Mouse (Mus musculus) midbrain, embryonic 10.5 days (tissue): Measurements from ENCODE around the gene Lama2. TPM values are rescaled to one million over a fixed set of nuclear protein-coding genes. Genes with fewer than 3 reads are reported as not detected.
"Not testable (repeated sequence)": the region's sequence is repeated elsewhere in the genome, so short reads cannot be mapped to it uniquely, and the experiment has no call there.

Experiments used
- DNase-seq: peaks from one replicate; pipeline ENCODE4 v3.0.0-alpha.2; 2017; ENCODE audit warnings: low spot score
- H3K27ac ChIP-seq: fragments of 300-500 bp; sonication (generic); replicated peaks from 2 replicates; pipeline ENCODE4 v1.5.1; 2016; ENCODE audit warnings: mild to moderate bottlenecking
- H3K27me3 ChIP-seq: fragments of 300-500 bp; sonication (generic); 2 replicates; pipeline ENCODE4 v1.6.1; 2016; ENCODE audit warnings: low read depth, mild to moderate bottlenecking; ENCODE audit not compliant: poor library complexity, severe bottlenecking
- H3K36me3 ChIP-seq: fragments of 300-500 bp; sonication (generic); 2 replicates; pipeline ENCODE4 v1.6.1; 2016; ENCODE audit warnings: mild to moderate bottlenecking, moderate library complexity
- H3K4me1 ChIP-seq: fragments of 300-500 bp; sonication (generic); 2 replicates; pipeline ENCODE4 v1.6.1; 2016
- H3K4me3 ChIP-seq: fragments of 300-500 bp; sonication (generic); 2 replicates; pipeline ENCODE4 v1.5.1; 2016; ENCODE audit warnings: mild to moderate bottlenecking, moderate library complexity
- H3K9me3 ChIP-seq: fragments of 300-500 bp; sonication (generic); replicated peaks from 2 replicates; pipeline ENCODE4 v1.6.1; 2016; ENCODE audit warnings: mild to moderate bottlenecking
- WGBS: fragments of 180-500 bp; shearing (Covaris S2); methylation state at CpG from one replicate; pipeline ENCODE4 v1.1.7; 2016; 5-methylcytosine and 5-hydroxymethylcytosine counted together
- polyA plus RNA-seq: library from polyadenylated mRNA; unstranded; fragments of >200 nt; fragmentation: Nextera tagmentation; extraction: Ambion mirVana; gene quantifications from 2 replicates; pipeline ENCODE4 v1.2.1, GENCODE M21; 2016

The Lama2 gene
- polyA plus RNA-seq, 1 experiment from 2014 or later = 3.3 TPM

GRCm38 (mm10) chr10:26982621-26983020 is 636.9 kb downstream of the Lama2 start:
- WGBS = 79% methylated on average over 2 of the region's 2 CpGs
- DNase-seq = no peak

DNA sequence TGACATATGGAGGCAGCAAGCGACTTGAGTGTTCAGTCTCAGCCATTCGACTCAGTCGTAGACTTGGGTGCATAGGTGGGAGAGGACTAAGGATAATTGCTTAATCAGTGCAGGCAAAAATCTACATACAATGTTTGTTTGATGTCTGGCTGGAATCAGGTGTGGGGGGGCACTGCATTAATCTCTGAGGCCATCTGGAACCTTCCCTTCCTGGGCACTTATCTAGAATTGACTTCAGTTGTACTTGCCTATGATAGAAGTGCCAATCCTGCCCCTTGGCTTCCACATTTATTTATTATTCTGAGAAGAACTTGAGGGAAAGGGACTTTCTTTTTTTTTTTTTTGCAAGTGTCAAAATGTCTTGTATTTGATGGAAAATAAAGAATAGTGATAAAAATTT is 644.2 kb downstream of the Lama2 start:
- Histone ChIP-seq H3K36me3 (no peaks in the 10 kb centered on the region), H3K27ac (no peak overlapping the region), H3K4me3 (no peak overlapping the region), H3K27me3 (no peaks in the 10 kb centered on the region), H3K9me3 (no peaks in the 10 kb centered on the region), H3K4me1 (no peaks in the 10 kb centered on the region)
- WGBS = 94% methylated on average over 3 of the region's 3 CpGs
- no peak for DNase-seq

More at GRCm38 (mm10) chr10:26982621-26983020, 636.9 kb downstream of the Lama2 start:
- no peak overlapping the region for H3K4me3 ChIP-seq
- no peaks in the 10 kb centered on the region for H3K27me3 ChIP-seq
- no peaks in the 10 kb centered on the region for H3K4me1 ChIP-seq
- H3K36me3 ChIP-seq = no peaks in the 10 kb centered on the region
- no peak overlapping the region for H3K27ac ChIP-seq
- H3K9me3 ChIP-seq = no peaks in the 10 kb centered on the region

DNA sequence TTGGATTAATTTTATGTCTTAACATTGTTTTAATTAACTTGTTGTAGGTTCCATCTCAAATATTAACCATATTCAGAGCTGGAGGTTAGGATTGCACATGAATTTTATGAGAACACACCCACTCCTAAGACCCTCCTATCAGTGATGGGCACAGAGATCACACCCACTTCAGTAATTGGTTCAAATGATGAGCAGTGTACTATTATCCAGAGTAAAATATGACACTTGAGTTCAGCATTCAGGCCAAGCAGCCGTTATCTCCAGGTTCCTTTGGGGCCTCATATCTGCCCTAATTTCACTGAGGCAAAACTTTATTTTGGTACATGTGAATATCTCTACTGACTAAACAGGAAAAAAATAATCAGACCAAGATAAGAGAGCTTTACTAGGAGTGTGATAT is 645.3 kb downstream of the Lama2 start:
- Histone ChIP-seq H3K36me3 (no peaks in the 10 kb centered on the region), H3K9me3 (no peaks in the 10 kb centered on the region), H3K27ac (no peak overlapping the region), H3K4me1 (no peaks in the 10 kb centered on the region), H3K27me3 (no peaks in the 10 kb centered on the region), H3K4me3 (no peak overlapping the region)
- DNase-seq = no peak
- 86% methylated on average over 1 of the region's 1 CpGs for WGBS

DNA sequence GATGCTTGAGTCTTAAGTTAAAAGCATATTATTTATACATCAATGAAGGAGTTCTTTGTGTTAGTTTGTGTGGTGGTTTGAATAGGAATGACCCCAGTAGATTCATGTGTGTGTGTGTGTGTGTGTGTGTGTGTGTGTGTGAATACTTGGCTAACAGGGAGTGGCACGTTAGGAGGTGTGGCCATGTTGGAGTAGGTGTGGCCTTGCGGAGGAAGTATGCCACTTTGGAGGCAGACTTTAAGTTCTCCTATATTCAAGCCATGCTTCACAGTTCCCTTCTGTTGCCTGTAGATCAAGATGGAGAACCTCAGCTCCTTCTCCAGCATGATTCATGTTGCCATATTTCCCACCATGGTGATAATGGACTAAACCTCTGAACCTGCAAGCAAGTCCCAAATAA is 646.0 kb downstream of the Lama2 start:
- no peak overlapping the region for H3K4me3 ChIP-seq
- 72% methylated on average over 2 of the region's 2 CpGs for WGBS
- H3K36me3 ChIP-seq = no peaks in the 10 kb centered on the region
- no peaks in the 10 kb centered on the region for H3K27me3 ChIP-seq
- no peak overlapping the region for H3K27ac ChIP-seq
- H3K4me1 ChIP-seq = no peaks in the 10 kb centered on the region
- no peak for DNase-seq
- H3K9me3 ChIP-seq = no peaks in the 10 kb centered on the region

GRCm38 (mm10) chr10:26958513-26958912 is 661.0 kb downstream of the Lama2 start:
- Histone ChIP-seq H3K9me3 (no peaks in the 10 kb centered on the region), H3K4me3 (no peak overlapping the region), H3K27me3 (no peaks in the 10 kb centered on the region), H3K4me1 (no peaks in the 10 kb centered on the region), H3K36me3 (no peaks in the 10 kb centered on the region), H3K27ac (no peak overlapping the region)
- WGBS = 76% methylated on average over 3 of the region's 3 CpGs
- no peak for DNase-seq

DNA sequence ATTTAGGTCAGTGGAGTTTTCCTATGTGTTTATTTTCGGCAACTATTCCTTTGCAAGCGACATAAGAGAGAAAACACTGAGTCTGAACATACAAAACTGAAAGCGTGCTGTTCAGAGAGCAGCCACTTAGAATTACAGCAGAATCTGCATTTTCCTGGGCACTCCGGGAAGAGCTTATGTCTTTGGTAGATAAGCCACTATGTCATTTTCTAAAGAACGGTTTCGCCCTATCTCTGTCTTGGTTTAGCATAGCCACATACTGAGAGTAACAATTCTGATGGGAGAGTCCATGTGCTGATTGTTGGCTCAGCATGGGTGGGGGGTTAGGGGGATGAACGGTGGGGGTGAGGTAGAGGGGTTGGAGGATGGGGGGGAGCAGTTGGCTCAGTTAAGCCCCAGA is 669.1 kb downstream of the Lama2 start:
- no peak for DNase-seq
- no peaks in the 10 kb centered on the region for H3K4me1 ChIP-seq
- no peaks in the 10 kb centered on the region for H3K9me3 ChIP-seq
- no peak overlapping the region for H3K4me3 ChIP-seq
- no peaks in the 10 kb centered on the region for H3K27me3 ChIP-seq
- H3K36me3 ChIP-seq = no peaks in the 10 kb centered on the region
- WGBS = 79% methylated on average over 7 of the region's 7 CpGs
- no peak overlapping the region for H3K27ac ChIP-seq

- 69% methylated on average over 8 of the region's 8 CpGs for WGBS
- Histone ChIP-seq H3K4me1 (no peaks in the 10 kb centered on the region), H3K4me3 (no peak overlapping the region)
Measured at GRCm38 (mm10) chr10:26949667-26950066, 669.9 kb downstream of the Lama2 start.

GRCm38 (mm10) chr10:26948331-26948730 is 671.2 kb downstream of the Lama2 start:
- 79% methylated on average over 2 of the region's 2 CpGs for WGBS
- H3K4me1 ChIP-seq = no peaks in the 10 kb centered on the region
- no peaks in the 10 kb centered on the region for H3K36me3 ChIP-seq
- H3K4me3 ChIP-seq = no peak overlapping the region
- no peak for DNase-seq
- H3K9me3 ChIP-seq = no peaks in the 10 kb centered on the region
- H3K27me3 ChIP-seq = no peaks in the 10 kb centered on the region
- no peak overlapping the region for H3K27ac ChIP-seq

More at GRCm38 (mm10) chr10:26949667-26950066, 669.9 kb downstream of the Lama2 start:
- H3K27me3 ChIP-seq = no peaks in the 10 kb centered on the region
- no peak overlapping the region for H3K27ac ChIP-seq
- no peak for DNase-seq
- no peaks in the 10 kb centered on the region for H3K36me3 ChIP-seq
- H3K9me3 ChIP-seq = no peaks in the 10 kb centered on the region

DNA sequence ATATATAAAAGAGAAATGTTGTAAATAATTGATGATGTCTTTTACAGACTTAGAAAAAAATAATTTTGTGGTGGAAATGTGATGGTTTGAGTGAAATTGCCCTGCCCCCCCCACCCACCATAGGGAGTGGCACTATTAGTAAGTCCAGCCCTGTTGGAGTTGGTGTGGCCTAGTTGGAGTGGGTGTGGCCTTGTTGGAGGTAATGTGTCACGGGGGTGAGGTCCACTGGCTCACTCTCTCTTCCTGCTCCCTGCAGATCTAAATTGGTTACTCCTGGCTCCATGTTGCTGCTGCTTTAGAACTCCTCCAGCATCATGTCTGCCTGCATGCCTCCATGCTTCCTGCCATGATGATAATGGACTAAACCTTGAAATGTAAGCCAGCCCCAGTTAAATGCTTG is 680.0 kb downstream of the Lama2 start:
- DNase-seq = no peak

GRCm38 (mm10) chr10:26938464-26938863 is 681.1 kb downstream of the Lama2 start:
- WGBS = 86% methylated on average over 4 of the region's 4 CpGs
- not testable (repeated sequence) for H3K9me3 ChIP-seq, H3K4me1 ChIP-seq, H3K4me3 ChIP-seq, H3K27me3 ChIP-seq, H3K27ac ChIP-seq, H3K36me3 ChIP-seq, DNase-seq

More for the DNA sequence above, 680.0 kb downstream of the Lama2 start:
- 74% methylated on average over 1 of the region's 1 CpGs for whole genome bisulfite sequencing
- no peaks in the 10 kb centered on the region for H3K27me3 ChIP-seq
- no peaks in the 10 kb centered on the region for H3K9me3 ChIP-seq
- H3K4me1 ChIP-seq = no peaks in the 10 kb centered on the region
- H3K27ac ChIP-seq = no peak overlapping the region
- H3K36me3 ChIP-seq = no peaks in the 10 kb centered on the region
- no peak overlapping the region for H3K4me3 ChIP-seq

DNA sequence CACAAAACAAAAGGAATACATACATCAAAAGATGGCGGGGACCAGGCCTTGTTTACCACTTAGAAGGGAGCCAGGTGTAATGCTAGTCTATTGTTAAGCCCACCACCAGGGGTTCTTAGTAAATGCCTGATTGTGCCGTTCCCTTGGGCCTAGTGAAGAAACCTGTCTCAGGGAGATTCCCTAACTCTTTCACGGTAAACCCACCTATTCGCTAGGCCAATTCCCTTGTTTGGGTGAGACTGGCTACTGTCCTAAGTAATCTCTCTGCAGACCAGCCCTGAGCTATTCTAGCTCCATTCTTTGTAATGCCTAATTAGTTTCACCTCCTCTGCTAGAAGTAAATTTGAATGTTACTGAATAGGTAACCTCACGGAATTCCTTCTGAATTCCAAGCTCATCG is 683.5 kb downstream of the Lama2 start:
- H3K9me3 ChIP-seq, H3K4me1 ChIP-seq, H3K27ac ChIP-seq, H3K36me3 ChIP-seq, DNase-seq, H3K4me3 ChIP-seq, H3K27me3 ChIP-seq: not testable (repeated sequence)
- WGBS = 90% methylated on average over 6 of the region's 6 CpGs
